Mouse (Mus musculus): ENCODE measurements at regions not wholly inside any gene's neighbourhood (a gene's known extent, or its start where the extent isn't known, plus 50 kb on each side); places are given as distances from the start of the nearest gene placed in this dataset.
A peak's percentile ranks its signal among the peaks of the same experiment; 100 is the strongest.
"Not testable (repeated sequence)": the region's sequence is repeated elsewhere in the genome, so short reads cannot be mapped to it uniquely, and the experiment has no call there.

GRCm38 (mm10) chr6:47745856-47746255 is 67.4 kb downstream of the Pdia4 start:
- not testable (repeated sequence) for DNase-seq

DNA sequence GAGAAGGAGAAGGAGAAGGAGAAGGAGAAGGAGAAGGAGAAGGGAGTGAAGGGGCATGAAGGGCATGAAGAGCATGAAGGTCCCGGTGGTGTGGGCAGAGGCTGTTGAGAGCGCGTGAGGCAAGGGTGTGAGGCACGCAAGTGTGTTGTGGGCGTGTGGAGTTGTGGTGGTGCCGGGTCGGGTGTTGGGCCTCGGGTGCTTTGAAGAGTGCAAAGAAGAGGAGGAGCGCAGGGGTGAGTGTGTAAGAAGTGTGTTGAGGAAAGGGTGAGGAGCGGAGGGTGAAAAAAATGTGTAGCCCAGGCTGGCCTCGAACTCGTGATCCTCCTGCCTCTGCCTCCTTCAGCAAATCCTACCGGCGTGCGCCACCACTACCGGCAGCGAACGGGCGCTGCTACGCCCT is 69.4 kb downstream of the Pdia4 start:
- DNase-seq = not testable (repeated sequence)

GRCm38 (mm10) chr6:47740216-47740615 is 73.0 kb downstream of the Pdia4 start:
- not testable (repeated sequence) for DNase-seq

GRCm38 (mm10) chr6:47739696-47740095 is 73.5 kb downstream of the Pdia4 start:
- peak; percentile 32 for DNase-seq

- not testable (repeated sequence) for DNase-seq
Measured at GRCm38 (mm10) chr6:47737972-47738371, 75.3 kb downstream of the Pdia4 start.
